Mouse (Mus musculus): ENCODE data around the gene Trpv2. TPM values are rescaled to one million over a fixed set of nuclear protein-coding genes. Genes with fewer than 3 reads are reported as not detected.

The Trpv2 gene
- polyA plus RNA-seq, 1 experiment, result 114 TPM

DNA sequence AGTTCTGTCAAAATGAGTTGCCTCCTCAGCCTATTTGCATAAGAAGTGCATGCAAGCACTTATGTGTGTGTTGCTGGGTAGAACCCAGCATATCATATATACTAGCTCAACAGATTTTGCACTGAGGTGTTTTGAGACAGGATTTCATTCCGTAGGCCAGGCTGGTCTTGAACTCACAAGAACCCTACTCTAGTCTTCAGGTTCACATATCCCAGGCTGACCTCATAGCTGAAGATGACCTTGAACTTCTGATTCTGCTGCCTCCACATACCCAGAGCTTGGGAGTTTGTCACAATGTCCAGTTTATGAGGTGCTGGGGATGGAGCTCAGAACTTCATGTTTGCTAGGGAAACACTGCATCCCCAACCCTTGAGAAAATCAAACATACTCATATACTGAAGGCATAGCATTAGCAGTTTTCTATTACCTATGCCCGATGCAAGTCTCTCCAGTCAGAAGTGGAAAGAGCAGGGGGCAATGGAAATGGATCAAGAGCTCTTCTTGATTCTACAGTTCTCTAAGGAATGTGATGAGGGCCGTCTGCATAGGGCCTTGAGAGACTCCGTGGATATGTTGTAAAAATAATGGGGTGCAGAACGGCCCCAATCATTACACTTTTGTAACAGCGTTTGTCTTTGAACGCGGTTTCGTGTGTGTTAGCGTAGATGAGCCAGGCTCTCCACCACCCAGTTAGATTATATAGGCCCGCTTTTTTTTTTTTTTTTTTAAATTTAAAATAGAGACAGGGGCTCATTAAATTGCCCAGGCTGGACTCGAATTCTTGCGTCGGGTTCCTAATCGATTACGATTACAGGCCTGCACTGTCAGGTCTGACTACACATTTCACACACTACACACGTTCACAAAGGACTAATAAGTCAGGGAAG is 27.7 kb downstream of the Trpv2 start:
- Histone ChIP-seq H3K4me1 (ENCODE audit: control insufficient read depth, insufficient read depth, low read length) (peaks cover 9% of the 10 kb centered on the region), H3K4me3 (ENCODE audit: insufficient read depth, low read length) (peak overlapping the region; percentile 84), H3K27ac (ENCODE audit: insufficient read depth, low read depth, low read length) (peak overlapping the region; percentile 77)
- TF ChIP-seq CTCF (IDR thresholded peaks at IDR 0.05; ENCODE audit: low read depth, low read length) (no peak), POLR2A (IDR thresholded peaks at IDR 0.05; ENCODE audit: borderline replicate concordance, low read depth, low read length) (no peak)

- H3K4me1 ChIP-seq (ENCODE audit: control insufficient read depth, insufficient read depth, low read length), result peaks cover 9% of the 10 kb centered on the region
- peak; percentile 81 for TF ChIP-seq POLR2A (IDR thresholded peaks at IDR 0.05; ENCODE audit: borderline replicate concordance, low read depth, low read length)
- TF ChIP-seq CTCF (IDR thresholded peaks at IDR 0.05; ENCODE audit: low read depth, low read length), result no peak
- H3K4me3 ChIP-seq (ENCODE audit: insufficient read depth, low read length), result peak overlapping the region; percentile 84
- H3K27ac ChIP-seq (ENCODE audit: insufficient read depth, low read depth, low read length), result peak overlapping the region; percentile 96
Observed at GRCm38 (mm10) chr11:62602619-62603311, 28.5 kb downstream of the Trpv2 start.

DNA sequence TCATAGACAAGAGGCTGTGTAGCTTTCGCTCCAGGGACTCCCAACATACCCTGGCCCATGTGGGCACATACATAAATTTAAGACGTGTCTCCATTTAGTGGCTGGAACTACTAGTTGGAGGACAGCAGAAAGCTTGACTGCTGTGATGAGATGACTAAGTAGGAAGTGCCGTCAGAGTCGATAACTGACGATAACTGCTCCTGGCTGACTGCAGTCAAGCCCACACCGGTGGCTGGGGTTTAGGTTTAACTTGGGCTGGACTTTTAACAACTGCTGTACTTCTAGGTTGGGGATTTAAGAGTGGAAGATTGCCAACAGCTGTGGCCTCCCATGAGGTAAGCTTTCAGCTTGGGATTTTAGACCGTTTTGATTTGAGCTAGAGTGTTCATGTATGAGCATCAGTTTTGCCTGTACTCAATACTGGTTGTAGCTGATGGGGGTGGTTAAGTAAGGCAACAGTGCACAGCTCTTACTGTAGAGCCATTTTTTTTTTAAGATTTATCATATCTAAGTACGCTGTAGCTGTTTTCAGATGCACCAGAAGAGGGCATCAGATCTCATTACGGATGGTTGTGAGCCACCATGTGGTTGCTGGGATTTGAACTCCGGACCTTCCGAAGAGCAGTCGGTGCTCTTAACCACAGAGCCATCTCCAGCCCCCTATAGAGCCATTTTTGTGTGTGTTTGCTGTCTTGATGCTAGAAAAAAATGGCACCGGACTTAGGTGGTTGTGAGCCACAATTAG is 29.2 kb downstream of the Trpv2 start:
- peaks cover 12% of the 10 kb centered on the region for H3K4me1 ChIP-seq (ENCODE audit: control insufficient read depth, insufficient read depth, low read length)
- no peak for TF ChIP-seq CTCF (IDR thresholded peaks at IDR 0.05; ENCODE audit: low read depth, low read length)
- TF ChIP-seq POLR2A (IDR thresholded peaks at IDR 0.05; ENCODE audit: borderline replicate concordance, low read depth, low read length), result no peak
- H3K4me3 ChIP-seq (ENCODE audit: insufficient read depth, low read length), result peak overlapping the region; percentile 84
- H3K27ac ChIP-seq (ENCODE audit: insufficient read depth, low read depth, low read length), result peak overlapping the region; percentile 96

- TF ChIP-seq POLR2A (IDR thresholded peaks at IDR 0.05; ENCODE audit: borderline replicate concordance, low read depth, low read length), result no peak
- no peak for TF ChIP-seq CTCF (IDR thresholded peaks at IDR 0.05; ENCODE audit: low read depth, low read length)
- peak overlapping the region; percentile 37 for H3K27ac ChIP-seq (ENCODE audit: insufficient read depth, low read depth, low read length)
- peaks cover 18% of the 10 kb centered on the region for H3K4me1 ChIP-seq (ENCODE audit: control insufficient read depth, insufficient read depth, low read length)
- H3K4me3 ChIP-seq (ENCODE audit: insufficient read depth, low read length), result peak overlapping the region; percentile 84
Observed at GRCm38 (mm10) chr11:62604123-62604706, 29.9 kb downstream of the Trpv2 start.

GRCm38 (mm10) chr11:62604886-62605618 is 30.8 kb downstream of the Trpv2 start:
- H3K27ac ChIP-seq (ENCODE audit: insufficient read depth, low read depth, low read length), result no peak overlapping the region

DNA sequence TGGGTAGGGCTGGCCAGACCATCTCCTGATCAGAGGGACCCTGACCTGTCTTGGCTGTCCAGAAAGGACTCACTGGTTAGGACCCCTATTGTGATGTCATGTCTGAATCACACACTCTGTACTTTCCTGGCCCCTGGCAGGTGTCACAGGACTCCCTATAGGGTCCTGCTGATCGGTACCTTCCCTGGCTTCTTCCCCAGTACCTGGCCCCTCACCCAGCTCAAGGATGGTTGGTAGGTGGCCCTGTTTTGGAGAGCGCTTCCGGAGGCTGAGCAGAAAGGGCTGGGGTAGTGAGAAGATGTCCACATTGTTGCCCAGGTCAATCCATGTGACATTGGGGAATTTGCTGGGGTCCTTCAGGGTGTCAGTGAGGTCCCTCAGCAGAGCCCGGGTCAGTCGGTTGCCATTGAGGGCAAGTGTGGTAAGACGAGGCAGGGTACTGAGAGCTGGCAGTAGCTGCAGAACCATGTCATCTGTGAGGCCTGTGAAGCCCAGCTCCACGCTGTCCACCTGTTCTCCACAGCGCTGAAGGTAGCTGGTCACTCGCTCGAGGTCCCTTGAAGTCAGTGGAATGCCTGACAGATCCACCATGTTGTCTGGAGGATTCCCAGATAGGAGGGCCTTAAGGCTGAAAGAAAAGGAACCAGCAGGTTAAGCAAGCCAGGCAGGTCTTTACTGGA is 31.5 kb downstream of the Trpv2 start:
- TF ChIP-seq CTCF (IDR thresholded peaks at IDR 0.05; ENCODE audit: low read depth, low read length) (no peak; the same call in 1 of the 2 replicates), POLR2A (IDR thresholded peaks at IDR 0.05; ENCODE audit: borderline replicate concordance, low read depth, low read length) (no peak)
- Histone ChIP-seq H3K27ac (ENCODE audit: insufficient read depth, low read depth, low read length) (no peak overlapping the region), H3K4me3 (ENCODE audit: insufficient read depth, low read length) (no peak overlapping the region), H3K4me1 (ENCODE audit: control insufficient read depth, insufficient read depth, low read length) (peaks cover 20% of the 10 kb centered on the region)

More at GRCm38 (mm10) chr11:62604886-62605618, 30.8 kb downstream of the Trpv2 start:
- TF ChIP-seq CTCF (IDR thresholded peaks at IDR 0.05; ENCODE audit: low read depth, low read length) (no peak), POLR2A (IDR thresholded peaks at IDR 0.05; ENCODE audit: borderline replicate concordance, low read depth, low read length) (no peak)
- no peak overlapping the region for H3K4me3 ChIP-seq (ENCODE audit: insufficient read depth, low read length)
- H3K4me1 ChIP-seq (ENCODE audit: control insufficient read depth, insufficient read depth, low read length), result peaks cover 20% of the 10 kb centered on the region

GRCm38 (mm10) chr11:62606299-62607169 is 32.2 kb downstream of the Trpv2 start:
- peaks cover 20% of the 10 kb centered on the region for H3K4me1 ChIP-seq (ENCODE audit: control insufficient read depth, insufficient read depth, low read length)
- TF ChIP-seq CTCF (IDR thresholded peaks at IDR 0.05; ENCODE audit: low read depth, low read length) (no peak), POLR2A (IDR thresholded peaks at IDR 0.05; ENCODE audit: borderline replicate concordance, low read depth, low read length) (no peak)
- H3K27ac ChIP-seq (ENCODE audit: insufficient read depth, low read depth, low read length), result no peak overlapping the region
- H3K4me3 ChIP-seq (ENCODE audit: insufficient read depth, low read length), result no peak overlapping the region

Data from bone marrow macrophage, adult 2 months (primary cell).